Mouse (Mus musculus) left cerebral cortex, postnatal 10 days (tissue): ENCODE results near the gene Irf2bp1. TPM values are rescaled to one million over a fixed set of nuclear protein-coding genes. Genes with fewer than 3 reads are reported as not detected.

Experiments
- DNase-seq, 2 experiments: peaks; one replicate each; pipeline ENCODE4 v3.0.0; 2021 to 2022; ENCODE audit warnings: low spot score in 2 of 2, mixed read lengths in 1 of 2; ENCODE audit errors: extremely low spot score in 1 of 2
- intact Hi-C: fragments of 180-260 bp; cut with DNase I; formaldehyde crosslinking; loops from one replicate; pipeline ENCODE4 v1.15.1; 2025
- total RNA-seq, 2 experiments: library from RNA; stranded (reverse); gene quantifications; 2 replicates each; pipeline ENCODE4 v1.2.3; 2021

Gene Irf2bp1
- total RNA-seq, 2 experiments from 2014 or later, result 44.8 to 46.1 TPM

GRCm38 (mm10) chr7:19016042-19016441 lies 12.2 kb downstream of the Irf2bp1 start:
- intact Hi-C loops, result no loop called here
- no peak for DNase-seq

- DNase-seq, result no peak
- intact Hi-C loops, result no loop called here
Measured at GRCm38 (mm10) chr7:19017909-19018308, 14.1 kb downstream of the Irf2bp1 start.

- intact Hi-C loops, result no loop called here
Measured at GRCm38 (mm10) chr7:19021048-19021447, 17.2 kb downstream of the Irf2bp1 start.

GRCm38 (mm10) chr7:19022189-19022958 lies 18.5 kb downstream of the Irf2bp1 start:
- no peak for DNase-seq
- intact Hi-C loops, result no loop called here

More at GRCm38 (mm10) chr7:19021048-19021447, 17.2 kb downstream of the Irf2bp1 start:
- no peak for DNase-seq

- intact Hi-C loops, result no loop called here
- peak in 1 of 2 experiments; percentile 66 for DNase-seq
Measured at GRCm38 (mm10) chr7:19023357-19023814, 19.5 kb downstream of the Irf2bp1 start, which contains the start of gene Foxa3. Foxa3 (minus strand) TSS chr7:19023538.

GRCm38 (mm10) chr7:19024096-19024506 lies 20.3 kb downstream of the Irf2bp1 start, which contains the start of gene Sympk:
Sympk (plus strand) TSS chr7:19024377.
- peak; percentile 93 to 98 for DNase-seq
- intact Hi-C loops, result no loop called here

- intact Hi-C loops, result no loop called here
- peak in 1 of 2 experiments; percentile 68 for DNase-seq
Measured at GRCm38 (mm10) chr7:19024581-19025255, 20.9 kb downstream of the Irf2bp1 start.

- intact Hi-C loops, result no loop called here
Measured at GRCm38 (mm10) chr7:19028067-19028466, 24.2 kb downstream of the Irf2bp1 start.

GRCm38 (mm10) chr7:19029084-19029653 lies 25.3 kb downstream of the Irf2bp1 start:
- intact Hi-C loops, result no loop called here
- DNase-seq, result peak in 1 of 2 experiments; percentile 63

More at GRCm38 (mm10) chr7:19028067-19028466, 24.2 kb downstream of the Irf2bp1 start:
- DNase-seq, result no peak

- DNase-seq, result no peak
- intact Hi-C loops, result loop anchor here (5.0 kb wide), 1 partner anchor 41 kb away; no protein-coding TSS in a partner anchor
Measured at GRCm38 (mm10) chr7:19031641-19032040, 27.8 kb downstream of the Irf2bp1 start.

- intact Hi-C loops, result no loop called here
- DNase-seq, result no peak
Measured at GRCm38 (mm10) chr7:19044616-19045015, 40.8 kb downstream of the Irf2bp1 start.

- intact Hi-C loops, result no loop called here
- DNase-seq, result no peak
Measured at GRCm38 (mm10) chr7:19046286-19047069, 42.6 kb downstream of the Irf2bp1 start.

GRCm38 (mm10) chr7:19048006-19048527 lies 44.2 kb downstream of the Irf2bp1 start:
- DNase-seq, result no peak
- intact Hi-C loops, result no loop called here

GRCm38 (mm10) chr7:19049252-19049651 lies 45.4 kb downstream of the Irf2bp1 start:
- intact Hi-C loops, result no loop called here
- no peak for DNase-seq

- no peak for DNase-seq
- intact Hi-C loops, result no loop called here
Measured at GRCm38 (mm10) chr7:19050172-19050571, 46.3 kb downstream of the Irf2bp1 start.

- intact Hi-C loops, result no loop called here
- no peak for DNase-seq
Measured at GRCm38 (mm10) chr7:19051161-19051560, 47.3 kb downstream of the Irf2bp1 start.

GRCm38 (mm10) chr7:19052345-19053135 lies 48.7 kb downstream of the Irf2bp1 start:
- intact Hi-C loops, result no loop called here
- peak; percentile 58 to 62 for DNase-seq

GRCm38 (mm10) chr7:19053136-19053532 lies 49.3 kb downstream of the Irf2bp1 start:
- DNase-seq, result no peak
- intact Hi-C loops, result no loop called here
